Mouse (Mus musculus) lung, adult 2 months (tissue): ENCODE measurements around the gene Dbndd2.

Experiments used
- CTCF ChIP-seq: fragments of 200-500 bp; IDR thresholded peaks from 2 replicates; pipeline ENCODE4 v1.5.1; 2011; ENCODE audit warnings: mild to moderate bottlenecking, low read length, control low read depth; ENCODE audit not compliant: insufficient read depth
- POLR2A ChIP-seq: fragments of 200-500 bp; IDR thresholded peaks from 2 replicates; pipeline ENCODE4 v1.6.1; 2011; ENCODE audit warnings: low read depth, mild to moderate bottlenecking, control low read depth, low read length, borderline replicate concordance; ENCODE audit errors: extremely low read depth

DNA sequence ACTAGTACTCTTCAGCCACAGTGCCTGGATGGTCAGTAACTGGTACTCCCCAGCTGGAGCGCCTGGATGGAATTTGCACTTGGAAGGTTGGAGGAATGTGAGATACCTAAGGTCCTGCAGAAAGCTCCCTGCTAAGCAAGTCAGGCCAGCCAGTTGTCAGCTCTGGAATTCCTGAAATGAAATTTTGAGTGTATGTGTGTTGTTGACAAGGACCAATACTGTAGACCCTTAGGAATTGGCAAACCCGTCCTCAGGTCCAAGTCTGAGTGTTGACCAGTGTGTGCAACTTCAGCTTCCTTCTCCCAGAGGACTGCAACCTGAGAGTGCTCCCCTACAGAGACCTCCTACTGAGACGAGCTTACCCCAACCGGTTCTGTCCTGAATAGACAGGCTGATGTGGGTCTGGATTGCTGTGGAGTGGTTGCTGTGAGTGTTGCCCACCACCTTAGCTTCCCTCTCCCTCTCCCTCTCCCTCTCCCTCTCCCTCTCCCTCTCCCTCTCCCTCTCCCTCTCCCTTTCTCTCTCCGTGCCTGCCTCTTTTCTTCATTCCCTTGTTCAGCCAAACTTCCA lies 24.8 kb downstream of the Dbndd2 start:
- TF ChIP-seq POLR2A (no peak), CTCF (no peak)
